Mouse (Mus musculus) brain, embryonic 14.5 days (tissue): ENCODE measurements around the gene C2cd4a. TPM values are rescaled to one million over a fixed set of nuclear protein-coding genes. Genes with fewer than 3 reads are reported as not detected.

Experiments used
- DNase-seq: peaks from one replicate; pipeline ENCODE4 v3.0.0-alpha.2; 2011; ENCODE audit warnings: low read depth
- CTCF ChIP-seq: fragments of 200-500 bp; IDR thresholded peaks from 2 replicates; pipeline ENCODE4 v1.5.1; 2012; ENCODE audit warnings: inconsistent platforms, mild to moderate bottlenecking, moderate library complexity, borderline replicate concordance; ENCODE audit not compliant: insufficient read depth, insufficient read length; ENCODE audit errors: extremely low read depth
- POLR2A ChIP-seq: fragments of 200-500 bp; IDR thresholded peaks from 2 replicates; pipeline ENCODE4 v1.6.1; 2012; ENCODE audit warnings: mild to moderate bottlenecking, inconsistent platforms, borderline replicate concordance; ENCODE audit not compliant: poor library complexity, insufficient read depth, insufficient read length, severe bottlenecking; ENCODE audit errors: extremely low read depth
- polyA plus RNA-seq: library from polyadenylated mRNA; depleted of rRNA; stranded (reverse); fragments of >200 nt; gene quantifications from 2 replicates; pipeline ENCODE4 v1.2.3, GENCODE M21; 2012; rRNA removed

C2cd4a gene
- 0.42 and 0.52 TPM in 2 replicates for polyA plus RNA-seq

- peak; percentile 50 for DNase-seq
- TF ChIP-seq CTCF: no peak
- no peak for TF ChIP-seq POLR2A
Observed at GRCm38 (mm10) chr9:67832046-67832605, at the start of gene C2cd4a. Gene C2cd4a (minus strand): TSS chr9:67832330.

- TF ChIP-seq CTCF (no peak), POLR2A (no peak)
- DNase-seq: no peak
Observed at GRCm38 (mm10) chr9:67878197-67878769, 46.2 kb upstream of the C2cd4a start.

GRCm38 (mm10) chr9:67877081-67877718 is 45.1 kb upstream of the C2cd4a start:
- peak; percentile 57 for DNase-seq
- no peak for TF ChIP-seq CTCF
- no peak for TF ChIP-seq POLR2A

- peak; percentile 49 for DNase-seq
- TF ChIP-seq POLR2A (no peak), CTCF (peak; percentile 58; the same call in 1 of the 2 replicates)
Observed at GRCm38 (mm10) chr9:67875337-67875736, 43.2 kb upstream of the C2cd4a start.

- no peak for TF ChIP-seq CTCF
- TF ChIP-seq POLR2A: no peak
- DNase-seq: no peak
Observed at GRCm38 (mm10) chr9:67874522-67875222, 42.5 kb upstream of the C2cd4a start.

GRCm38 (mm10) chr9:67869691-67870450 is 37.7 kb upstream of the C2cd4a start:
- TF ChIP-seq CTCF (no peak), POLR2A (no peak)
- DNase-seq: no peak

- TF ChIP-seq POLR2A (no peak), CTCF (no peak)
- DNase-seq: no peak
Observed at GRCm38 (mm10) chr9:67867411-67867810, 35.3 kb upstream of the C2cd4a start.

- no peak for DNase-seq
- TF ChIP-seq CTCF: no peak
- no peak for TF ChIP-seq POLR2A
Observed at GRCm38 (mm10) chr9:67865411-67865810, 33.3 kb upstream of the C2cd4a start.

GRCm38 (mm10) chr9:67864011-67864410 is 31.9 kb upstream of the C2cd4a start:
- no peak for TF ChIP-seq CTCF
- TF ChIP-seq POLR2A: no peak
- no peak for DNase-seq

GRCm38 (mm10) chr9:67863332-67863731 is 31.2 kb upstream of the C2cd4a start:
- no peak for DNase-seq
- TF ChIP-seq POLR2A (no peak), CTCF (no peak)

- no peak for TF ChIP-seq POLR2A
- TF ChIP-seq CTCF: no peak
- DNase-seq: no peak
Observed at GRCm38 (mm10) chr9:67860273-67860672, 28.1 kb upstream of the C2cd4a start.
